Mouse (Mus musculus): ENCODE measurements around the gene Vsx2. TPM values are rescaled to one million over a fixed set of nuclear protein-coding genes. Genes with fewer than 3 reads are reported as not detected.
A peak's percentile ranks its signal among the peaks of the same experiment; 100 is the strongest.

Gene Vsx2
- polyA plus RNA-seq, 1 experiment from 2014 or later: 3.2 TPM

GRCm38 (mm10) chr12:84624601-84625000 lies 55.0 kb downstream of the Vsx2 start:
- Histone ChIP-seq H3K9me3 (no peaks in the 10 kb centered on the region), H3K4me1 (peaks cover 11% of the 10 kb centered on the region), H3K36me3 (replicated peaks) (no peaks in the 10 kb centered on the region), H3K4me3 (no peak overlapping the region), H3K27ac (replicated peaks) (no peak overlapping the region), H3K27me3 (replicated peaks; ENCODE audit: low read depth, poor library complexity, severe bottlenecking) (peaks cover 39% of the 10 kb centered on the region)
- 17% methylated on average over 8 of the region's 8 CpGs for WGBS
- no peak for DNase-seq (ENCODE audit: low spot score)

GRCm38 (mm10) chr12:84625116-84625515 lies 55.6 kb downstream of the Vsx2 start:
- no peaks in the 10 kb centered on the region for H3K9me3 ChIP-seq
- no peak overlapping the region for H3K27ac ChIP-seq (replicated peaks)
- peak overlapping the region; percentile 29; the same call in 1 of the 2 replicates for H3K4me3 ChIP-seq
- WGBS: 2% methylated on average over 9 of the region's 9 CpGs
- H3K27me3 ChIP-seq (replicated peaks; ENCODE audit: low read depth, poor library complexity, severe bottlenecking): peaks cover 39% of the 10 kb centered on the region
- peaks cover 11% of the 10 kb centered on the region for H3K4me1 ChIP-seq
- DNase-seq (ENCODE audit: low spot score): peak; percentile 18
- no peaks in the 10 kb centered on the region for H3K36me3 ChIP-seq (replicated peaks)

- Histone ChIP-seq H3K9me3 (no peaks in the 10 kb centered on the region), H3K4me1 (no peaks in the 10 kb centered on the region), H3K36me3 (replicated peaks) (no peaks in the 10 kb centered on the region), H3K27ac (replicated peaks) (no peak overlapping the region), H3K4me3 (no peak overlapping the region), H3K27me3 (replicated peaks; ENCODE audit: low read depth, poor library complexity, severe bottlenecking) (peaks cover 1% of the 10 kb centered on the region)
- DNase-seq (ENCODE audit: low spot score): no peak
- WGBS: 77% methylated on average over 3 of the region's 3 CpGs
Measured at GRCm38 (mm10) chr12:84631867-84632266, 62.3 kb downstream of the Vsx2 start.

GRCm38 (mm10) chr12:84640253-84640652 lies 70.7 kb downstream of the Vsx2 start:
- H3K4me1 ChIP-seq: peaks cover 14% of the 10 kb centered on the region
- no peak overlapping the region for H3K4me3 ChIP-seq
- peaks cover 59% of the 10 kb centered on the region for H3K27me3 ChIP-seq (replicated peaks; ENCODE audit: low read depth, poor library complexity, severe bottlenecking)
- DNase-seq (ENCODE audit: low spot score): no peak
- no peak overlapping the region for H3K27ac ChIP-seq (replicated peaks)
- H3K36me3 ChIP-seq (replicated peaks): no peaks in the 10 kb centered on the region
- no peaks in the 10 kb centered on the region for H3K9me3 ChIP-seq
- WGBS: 10% methylated on average over 6 of the region's 6 CpGs

GRCm38 (mm10) chr12:84640654-84641053 lies 71.1 kb downstream of the Vsx2 start, which contains the start of gene Vrtn:
TSS of gene Vrtn (plus strand) at chr12:84641019.
- Histone ChIP-seq H3K27me3 (replicated peaks; ENCODE audit: low read depth, poor library complexity, severe bottlenecking) (peaks cover 61% of the 10 kb centered on the region), H3K9me3 (no peaks in the 10 kb centered on the region), H3K4me3 (no peak within 1 kb of the TSS), H3K4me1 (peaks cover 14% of the 10 kb centered on the region), H3K36me3 (replicated peaks) (no peaks in the 10 kb centered on the region), H3K27ac (replicated peaks) (no peak within 1 kb of the TSS)
- no peak for DNase-seq (ENCODE audit: low spot score)
- WGBS: 3% methylated on average over 9 of the region's 9 CpGs

Other genes with a start within 250 kb of the Vsx2 start
- gene Coq6, start 208.1 kb upstream of the Vsx2 start, polyA plus RNA-seq (2016; fragmentation: Nextera tagmentation; extraction: Ambion mirVana): 44.8 and 44.9 TPM in 2 replicates
- 4.0 and 4.7 TPM in 2 replicates for gene Fam161b, start 207.9 kb upstream of the Vsx2 start, polyA plus RNA-seq (2016; fragmentation: Nextera tagmentation; extraction: Ambion mirVana)
- 8.1 and 10.0 TPM in 2 replicates for gene Entpd5, start 160.7 kb upstream of the Vsx2 start, polyA plus RNA-seq (2016; fragmentation: Nextera tagmentation; extraction: Ambion mirVana)
- 0.49 and 0.80 TPM in 2 replicates for gene Bbof1, start 160.7 kb upstream of the Vsx2 start, polyA plus RNA-seq (2016; fragmentation: Nextera tagmentation; extraction: Ambion mirVana)
- gene Rnf113a2, start 152.6 kb upstream of the Vsx2 start, polyA plus RNA-seq (2016; fragmentation: Nextera tagmentation; extraction: Ambion mirVana): 23.3 and 24.6 TPM in 2 replicates
- 16.0 and 18.2 TPM in 2 replicates for gene Aldh6a1, start 118.8 kb upstream of the Vsx2 start, polyA plus RNA-seq (2016; fragmentation: Nextera tagmentation; extraction: Ambion mirVana)
- gene Lin52, start 118.3 kb upstream of the Vsx2 start, polyA plus RNA-seq (2016; fragmentation: Nextera tagmentation; extraction: Ambion mirVana): 28.4 and 28.6 TPM in 2 replicates
- gene Abcd4, start 47.7 kb downstream of the Vsx2 start, polyA plus RNA-seq (2016; fragmentation: Nextera tagmentation; extraction: Ambion mirVana): 12.7 and 13.6 TPM in 2 replicates
- gene Vrtn, start 71.3 kb downstream of the Vsx2 start, polyA plus RNA-seq (2016; fragmentation: Nextera tagmentation; extraction: Ambion mirVana): not detected in 2 replicates
- not detected in 2 replicates for gene Syndig1l, start 129.1 kb downstream of the Vsx2 start, polyA plus RNA-seq (2016; fragmentation: Nextera tagmentation; extraction: Ambion mirVana)
- 62.8 and 64.4 TPM in 2 replicates for gene Npc2, start 203.4 kb downstream of the Vsx2 start, polyA plus RNA-seq (2016; fragmentation: Nextera tagmentation; extraction: Ambion mirVana)
- 135 and 141 TPM in 2 replicates for gene Isca2, start 203.5 kb downstream of the Vsx2 start, polyA plus RNA-seq (2016; fragmentation: Nextera tagmentation; extraction: Ambion mirVana)

Measured in embryonic facial prominence, embryonic 10.5 days (tissue).